Mouse (Mus musculus): ENCODE data around the gene Arl16. TPM values are rescaled to one million over a fixed set of nuclear protein-coding genes. Genes with fewer than 3 reads are reported as not detected.

Gene Arl16
- polyA plus RNA-seq, 1 experiment from 2014 or later: 66.9 TPM

DNA sequence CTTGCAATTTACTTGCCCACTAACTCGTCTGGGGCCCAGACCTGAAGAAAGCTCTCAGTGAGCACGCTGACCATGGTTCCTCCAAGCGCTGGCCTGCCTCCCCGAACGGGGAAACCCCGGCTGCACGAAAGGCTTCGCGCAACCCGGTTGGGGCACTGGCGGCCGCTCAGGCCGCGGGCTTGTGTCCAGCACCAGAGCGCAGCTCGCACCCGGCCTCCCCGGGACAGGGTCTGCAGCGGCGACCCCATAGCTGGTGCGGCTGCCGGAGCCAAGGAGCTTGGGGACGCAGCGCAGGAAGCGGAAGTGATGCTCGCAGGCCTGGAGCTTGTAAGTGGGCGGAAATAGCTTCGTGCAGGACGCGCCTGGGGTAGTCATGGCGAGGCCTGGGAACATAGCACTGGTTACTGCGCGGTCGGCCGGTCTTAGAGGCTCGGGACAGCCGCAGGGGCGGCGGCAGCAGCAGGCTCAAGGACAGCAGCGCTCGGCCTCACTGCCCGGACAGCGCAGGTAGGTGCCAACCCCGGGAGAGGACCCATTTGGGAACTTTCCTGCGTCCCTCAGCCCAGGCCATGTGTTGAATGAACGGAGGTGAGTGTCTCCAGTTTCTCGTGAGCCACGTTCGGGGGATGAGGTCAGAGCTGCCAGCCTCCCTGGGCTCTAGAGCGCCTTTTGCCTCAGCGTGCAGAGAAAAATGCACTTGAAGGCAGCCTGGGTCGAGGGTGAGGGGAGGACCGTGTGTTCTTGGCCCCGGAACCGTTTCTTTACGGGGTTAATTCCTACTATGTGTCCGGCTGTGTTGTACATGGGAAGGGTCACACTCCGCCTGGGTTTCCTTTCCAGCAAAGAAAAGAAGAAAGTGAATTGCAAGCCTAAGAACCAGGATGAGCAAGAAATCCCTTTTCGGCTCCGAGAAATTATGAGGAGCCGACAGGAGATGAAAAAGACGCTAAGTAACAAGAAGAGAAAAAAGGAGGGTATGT, 9.3 kb downstream of the Arl16 start, which contains the start of the genes Oxld1 and Ccdc137:
Gene Oxld1 (minus strand): TSS at position 297 of the 980 bp plus-strand sequence.
Gene Ccdc137 (plus strand): TSS at position 344 of the 980 bp plus-strand sequence.
- Histone ChIP-seq H3K36me3 (replicated peaks) (peaks cover 50% of the 10 kb centered on the region), H3K4me1 (peaks cover 28% of the 10 kb centered on the region), H3K27me3 (replicated peaks; ENCODE audit: low read depth, poor library complexity, severe bottlenecking) (no peaks in the 10 kb centered on the region), H3K9me3 (no peaks in the 10 kb centered on the region), H3K4me3 (peak within 1 kb of the TSS; percentile 94), H3K27ac (replicated peaks) (peak within 1 kb of the TSS; percentile 93)
- DNase-seq (ENCODE audit: low spot score): peak; percentile 90
- WGBS: 4% methylated on average over 62 of the region's 62 CpGs

DNA sequence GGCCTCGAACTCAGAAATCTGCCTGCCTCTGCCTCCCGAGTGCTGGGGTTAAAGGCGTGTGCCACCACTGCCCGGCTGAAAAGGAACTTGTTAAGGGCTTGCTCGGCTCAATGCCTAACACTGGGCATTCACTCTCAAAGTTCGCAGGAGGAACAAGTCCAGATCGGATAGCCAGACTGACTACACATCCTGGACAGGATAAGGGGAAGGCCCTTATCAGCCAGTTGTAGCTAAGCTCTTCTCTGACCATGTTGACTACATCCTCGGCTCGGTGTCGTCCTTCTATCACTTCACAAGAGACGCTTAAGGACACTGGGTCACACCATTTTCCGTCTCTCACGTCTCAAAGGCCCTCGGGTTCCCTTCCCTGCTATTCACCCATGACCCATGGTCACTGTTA, 10.0 kb downstream of the Arl16 start:
- DNase-seq (ENCODE audit: low spot score): no peak
- Histone ChIP-seq H3K4me1 (peaks cover 28% of the 10 kb centered on the region), H3K9me3 (no peaks in the 10 kb centered on the region), H3K27me3 (replicated peaks; ENCODE audit: low read depth, poor library complexity, severe bottlenecking) (no peaks in the 10 kb centered on the region), H3K36me3 (replicated peaks) (peaks cover 43% of the 10 kb centered on the region), H3K27ac (replicated peaks) (peak overlapping the region; percentile 93), H3K4me3 (peak overlapping the region; percentile 94)
- 40% methylated on average over 14 of the region's 14 CpGs for WGBS

DNA sequence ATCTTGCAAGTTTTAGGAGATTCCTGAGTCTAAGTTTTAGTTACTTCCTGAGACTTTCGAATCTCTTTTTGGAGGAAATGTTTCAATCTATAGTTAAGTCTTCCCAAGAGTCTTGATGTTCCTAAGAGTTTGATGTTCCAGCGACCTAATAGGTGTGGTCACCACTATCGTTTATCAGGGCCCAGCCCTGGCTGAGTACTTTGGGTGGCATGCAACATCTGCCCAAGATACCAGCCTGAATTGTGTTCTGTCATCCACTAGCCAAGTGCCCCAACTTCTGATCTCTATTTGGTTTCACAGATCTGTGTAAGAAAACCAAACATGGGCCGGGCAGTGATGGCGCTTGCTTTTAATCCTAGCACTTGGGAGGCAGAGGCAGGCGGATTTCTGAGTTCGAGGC, 12.0 kb downstream of the Arl16 start:
- Histone ChIP-seq H3K9me3 (no peaks in the 10 kb centered on the region), H3K4me3 (no peak overlapping the region), H3K27ac (replicated peaks) (no peak overlapping the region), H3K27me3 (replicated peaks; ENCODE audit: low read depth, poor library complexity, severe bottlenecking) (no peaks in the 10 kb centered on the region), H3K4me1 (peaks cover 28% of the 10 kb centered on the region), H3K36me3 (replicated peaks) (peaks cover 24% of the 10 kb centered on the region)
- WGBS: 93% methylated on average over 7 of the region's 7 CpGs
- DNase-seq (ENCODE audit: low spot score): no peak

DNA sequence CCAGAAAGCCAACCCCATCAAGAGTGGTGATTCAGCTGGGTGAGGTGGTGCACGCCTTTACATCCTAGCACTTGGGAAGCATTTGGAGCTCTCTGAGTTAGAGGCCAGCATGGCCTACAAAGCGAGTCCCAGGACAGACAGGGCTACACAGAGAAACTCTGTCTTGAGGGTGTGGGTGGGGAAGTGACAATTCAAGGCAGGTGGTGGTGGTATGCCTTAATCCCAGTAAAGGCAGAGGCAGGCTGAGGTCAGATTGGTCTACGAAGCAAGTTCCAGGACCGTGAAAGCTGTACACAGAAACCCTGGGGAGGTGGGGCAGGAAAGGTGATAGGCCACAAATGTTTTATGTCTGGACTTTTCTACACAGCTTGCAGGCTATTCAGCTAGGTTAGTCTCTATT, 12.4 kb downstream of the Arl16 start:
- WGBS: 87% methylated on average over 4 of the region's 4 CpGs

DNA sequence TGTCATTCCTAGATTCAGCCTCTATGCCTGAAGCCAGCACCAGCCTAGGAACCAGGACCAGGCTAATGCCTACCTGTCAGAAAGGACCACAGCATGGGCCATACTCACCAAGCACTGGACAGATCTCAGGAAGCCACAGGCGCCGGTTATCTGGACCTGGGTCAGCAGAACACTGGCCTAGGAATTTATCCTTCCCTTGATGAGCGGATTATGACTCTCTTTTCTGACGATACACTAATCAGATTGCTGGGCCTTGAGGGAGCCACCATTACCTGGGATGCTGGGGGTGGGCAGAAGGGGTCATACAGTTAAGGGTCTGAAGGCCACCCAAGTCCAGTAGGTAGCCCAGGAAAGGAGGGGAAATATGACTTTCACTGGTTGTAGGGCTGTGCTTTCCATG, 14.1 kb downstream of the Arl16 start, which contains the start of gene Pde6g:
Gene Pde6g (minus strand): TSS at position 195 of the 400 bp plus-strand sequence.
- no peak for DNase-seq (ENCODE audit: low spot score)
- H3K27ac ChIP-seq (replicated peaks): no peak within 1 kb of the TSS
- H3K4me3 ChIP-seq: no peak within 1 kb of the TSS
- peaks cover 20% of the 10 kb centered on the region for H3K4me1 ChIP-seq
- no peaks in the 10 kb centered on the region for H3K9me3 ChIP-seq
- 83% methylated on average over 4 of the region's 4 CpGs for WGBS
- H3K27me3 ChIP-seq (replicated peaks; ENCODE audit: low read depth, poor library complexity, severe bottlenecking): no peaks in the 10 kb centered on the region
- peaks cover 9% of the 10 kb centered on the region; the same call in 1 of the 2 replicates for H3K36me3 ChIP-seq (replicated peaks)

More for the DNA sequence above, 12.4 kb downstream of the Arl16 start:
- Histone ChIP-seq H3K36me3 (replicated peaks) (peaks cover 20% of the 10 kb centered on the region), H3K27me3 (replicated peaks; ENCODE audit: low read depth, poor library complexity, severe bottlenecking) (no peaks in the 10 kb centered on the region), H3K4me1 (peaks cover 28% of the 10 kb centered on the region), H3K27ac (replicated peaks) (no peak overlapping the region), H3K4me3 (no peak overlapping the region), H3K9me3 (no peaks in the 10 kb centered on the region)
- DNase-seq (ENCODE audit: low spot score): no peak

DNA sequence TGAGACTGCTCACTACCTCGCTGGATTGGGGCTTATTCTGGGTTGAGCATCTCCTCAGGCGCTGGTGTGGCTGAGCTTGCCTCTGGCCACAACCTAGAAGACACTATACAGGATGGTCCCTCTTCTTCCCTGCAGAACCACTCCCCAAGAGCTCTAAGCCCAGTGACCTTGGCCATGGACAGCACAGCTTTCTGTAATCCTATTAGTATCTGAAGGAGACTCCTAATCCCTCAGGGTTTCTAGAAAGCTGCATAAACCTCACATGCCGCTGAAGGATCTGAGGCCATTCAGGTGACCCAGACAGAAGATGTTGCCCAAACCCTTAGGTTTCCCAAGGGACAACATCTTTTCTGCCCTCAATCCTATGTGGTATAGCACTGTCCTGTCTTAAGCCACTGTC, 15.2 kb downstream of the Arl16 start:
- WGBS: 68% methylated on average over 3 of the region's 3 CpGs
- Histone ChIP-seq H3K36me3 (replicated peaks) (peaks cover 9% of the 10 kb centered on the region; the same call in 1 of the 2 replicates), H3K9me3 (no peaks in the 10 kb centered on the region)

DNA sequence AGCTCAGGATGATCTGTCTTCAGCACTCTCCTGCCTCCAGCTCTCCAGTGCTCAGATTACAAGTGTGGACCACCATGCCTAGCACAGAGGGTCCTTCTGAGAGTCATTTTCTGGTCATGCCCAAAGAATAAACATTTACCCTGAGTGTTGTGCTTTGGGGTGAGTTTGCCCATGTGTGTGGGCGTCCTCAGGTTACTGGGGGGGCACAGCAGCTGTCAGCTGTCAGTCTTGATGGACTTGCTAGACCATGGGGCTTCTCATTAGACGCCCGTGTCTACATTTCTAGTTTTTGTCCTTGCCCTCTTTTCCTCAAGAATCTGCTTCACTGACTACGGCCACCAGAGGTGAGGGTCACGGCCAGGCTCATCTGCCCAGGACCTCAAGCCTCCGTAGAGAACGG, 20.2 kb downstream of the Arl16 start:
- 78% methylated on average over 7 of the region's 7 CpGs for WGBS

More for the DNA sequence above, 15.2 kb downstream of the Arl16 start:
- no peak for DNase-seq (ENCODE audit: low spot score)
- H3K4me3 ChIP-seq: no peak overlapping the region
- peaks cover 18% of the 10 kb centered on the region for H3K4me1 ChIP-seq
- H3K27me3 ChIP-seq (replicated peaks; ENCODE audit: low read depth, poor library complexity, severe bottlenecking): no peaks in the 10 kb centered on the region
- H3K27ac ChIP-seq (replicated peaks): no peak overlapping the region

DNA sequence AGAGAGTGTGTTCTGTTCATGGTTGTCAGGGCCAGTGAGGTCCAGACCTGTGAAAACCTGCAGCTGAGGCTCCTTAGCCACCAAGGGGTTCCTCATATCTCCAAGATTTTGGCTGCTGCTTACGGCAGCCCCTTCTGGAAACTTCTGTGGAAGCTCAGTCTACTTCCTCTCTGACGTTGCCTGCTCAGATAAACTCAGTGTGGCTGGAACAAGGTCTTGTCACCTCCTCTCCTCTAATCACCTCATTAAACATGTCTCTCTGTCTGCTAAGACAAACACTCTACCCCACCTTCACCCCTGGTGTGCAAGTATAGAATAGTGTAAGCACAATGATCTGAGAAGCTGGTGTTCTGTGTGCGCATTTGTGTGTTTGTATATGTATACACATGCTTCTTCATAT, 21.9 kb downstream of the Arl16 start:
- H3K9me3 ChIP-seq: no peaks in the 10 kb centered on the region
- DNase-seq (ENCODE audit: low spot score): no peak
- H3K27me3 ChIP-seq (replicated peaks; ENCODE audit: low read depth, poor library complexity, severe bottlenecking): no peaks in the 10 kb centered on the region; the same call in 1 of the 2 replicates
- H3K4me3 ChIP-seq: no peak overlapping the region
- WGBS: 85% methylated on average over 3 of the region's 3 CpGs
- peaks cover 17% of the 10 kb centered on the region for H3K4me1 ChIP-seq
- H3K27ac ChIP-seq (replicated peaks): no peak overlapping the region
- H3K36me3 ChIP-seq (replicated peaks): no peaks in the 10 kb centered on the region

More for the DNA sequence above, 20.2 kb downstream of the Arl16 start:
- Histone ChIP-seq H3K27me3 (replicated peaks; ENCODE audit: low read depth, poor library complexity, severe bottlenecking) (no peaks in the 10 kb centered on the region; the same call in 1 of the 2 replicates), H3K4me1 (peaks cover 17% of the 10 kb centered on the region), H3K4me3 (no peak overlapping the region), H3K27ac (replicated peaks) (no peak overlapping the region), H3K36me3 (replicated peaks) (no peaks in the 10 kb centered on the region), H3K9me3 (no peaks in the 10 kb centered on the region)
- no peak for DNase-seq (ENCODE audit: low spot score)

DNA sequence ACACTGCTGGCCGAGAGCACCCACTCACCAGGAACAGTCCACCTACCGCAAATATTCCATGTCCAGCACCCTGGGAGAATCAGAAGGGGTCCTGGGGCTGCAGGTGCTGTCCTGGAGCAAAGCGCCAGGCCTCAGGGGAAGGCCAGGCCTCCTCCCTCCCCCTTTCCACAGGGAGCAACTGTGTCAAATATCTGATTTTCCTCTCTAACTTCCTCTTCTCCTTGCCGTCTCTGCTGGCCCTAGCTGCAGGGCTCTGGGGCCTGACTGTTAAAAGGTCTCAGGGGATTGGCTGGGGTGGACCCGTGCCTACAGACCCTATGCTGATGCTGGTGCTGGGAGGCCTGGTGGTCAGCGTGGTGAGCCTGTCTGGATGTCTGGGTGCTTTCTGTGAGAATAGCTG, 23.3 kb downstream of the Arl16 start:
- WGBS: 64% methylated on average over 6 of the region's 6 CpGs
- no peaks in the 10 kb centered on the region for H3K9me3 ChIP-seq
- H3K4me3 ChIP-seq: no peak overlapping the region; the same call in 1 of the 2 replicates

DNA sequence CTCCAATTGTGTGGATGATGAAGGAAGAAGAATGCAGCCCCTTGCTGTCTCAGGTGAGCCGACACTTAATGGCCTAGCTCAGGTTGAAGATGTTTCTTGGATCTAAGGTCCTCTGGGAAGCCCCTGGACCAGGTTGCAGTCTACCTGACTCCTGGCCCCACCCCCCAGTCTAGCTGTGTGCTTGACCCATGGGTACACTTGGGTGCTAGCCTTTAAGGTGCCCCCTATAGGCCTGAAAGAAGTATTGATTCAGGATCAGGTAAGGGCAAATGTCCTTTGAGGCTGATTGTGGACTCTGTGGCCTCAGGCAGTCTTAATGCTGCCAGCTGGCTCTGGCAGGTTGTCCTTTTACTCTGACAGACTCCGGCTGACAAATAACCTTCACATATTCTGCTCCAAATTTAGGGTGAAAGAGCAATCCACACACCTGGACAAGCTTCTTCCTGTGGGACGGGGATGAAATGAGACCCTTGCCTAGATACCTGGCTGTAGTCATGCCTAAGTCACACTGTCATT, 24.6 kb downstream of the Arl16 start:
- H3K27ac ChIP-seq (replicated peaks): no peak overlapping the region
- H3K36me3 ChIP-seq (replicated peaks): no peaks in the 10 kb centered on the region
- 87% methylated on average over 3 of the region's 3 CpGs for WGBS
- peaks cover 7% of the 10 kb centered on the region for H3K4me1 ChIP-seq
- no peaks in the 10 kb centered on the region for H3K9me3 ChIP-seq
- no peak for DNase-seq (ENCODE audit: low spot score)
- no peaks in the 10 kb centered on the region; the same call in 1 of the 2 replicates for H3K27me3 ChIP-seq (replicated peaks; ENCODE audit: low read depth, poor library complexity, severe bottlenecking)
- H3K4me3 ChIP-seq: no peak overlapping the region

More for the DNA sequence above, 23.3 kb downstream of the Arl16 start:
- no peaks in the 10 kb centered on the region; the same call in 1 of the 2 replicates for H3K27me3 ChIP-seq (replicated peaks; ENCODE audit: low read depth, poor library complexity, severe bottlenecking)
- no peaks in the 10 kb centered on the region for H3K36me3 ChIP-seq (replicated peaks)
- no peak for DNase-seq (ENCODE audit: low spot score)
- H3K27ac ChIP-seq (replicated peaks): no peak overlapping the region
- H3K4me1 ChIP-seq: peaks cover 17% of the 10 kb centered on the region

DNA sequence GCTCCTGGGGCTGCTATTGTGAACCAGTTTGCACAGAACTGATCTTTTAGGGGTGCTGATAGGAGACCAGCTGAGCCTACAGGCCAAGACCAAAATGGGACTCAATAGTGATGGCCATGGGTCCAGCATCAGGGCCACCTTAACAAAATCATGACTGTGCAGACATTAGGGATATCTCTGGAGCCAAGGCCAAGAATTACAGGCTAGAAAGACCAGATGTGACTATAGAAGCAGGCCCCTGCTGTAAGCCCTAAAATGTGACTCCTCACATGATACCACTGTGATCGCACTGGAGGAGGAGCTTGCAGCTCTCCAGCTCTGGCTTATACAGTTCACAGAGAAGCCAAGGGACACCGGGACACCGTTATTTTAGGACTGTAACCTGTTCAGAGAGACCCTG, 25.1 kb downstream of the Arl16 start, which contains the start of gene Tspan10:
Gene Tspan10 (plus strand): TSS at position 301 of the 400 bp plus-strand sequence.
- peaks cover 4% of the 10 kb centered on the region; the same call in 1 of the 2 replicates for H3K4me1 ChIP-seq
- no peak within 1 kb of the TSS for H3K27ac ChIP-seq (replicated peaks)
- H3K36me3 ChIP-seq (replicated peaks): no peaks in the 10 kb centered on the region
- WGBS: 85% methylated on average over 3 of the region's 3 CpGs
- no peak for DNase-seq (ENCODE audit: low spot score)
- H3K9me3 ChIP-seq: no peaks in the 10 kb centered on the region
- H3K4me3 ChIP-seq: no peak within 1 kb of the TSS
- H3K27me3 ChIP-seq (replicated peaks; ENCODE audit: low read depth, poor library complexity, severe bottlenecking): no peaks in the 10 kb centered on the region; the same call in 1 of the 2 replicates

DNA sequence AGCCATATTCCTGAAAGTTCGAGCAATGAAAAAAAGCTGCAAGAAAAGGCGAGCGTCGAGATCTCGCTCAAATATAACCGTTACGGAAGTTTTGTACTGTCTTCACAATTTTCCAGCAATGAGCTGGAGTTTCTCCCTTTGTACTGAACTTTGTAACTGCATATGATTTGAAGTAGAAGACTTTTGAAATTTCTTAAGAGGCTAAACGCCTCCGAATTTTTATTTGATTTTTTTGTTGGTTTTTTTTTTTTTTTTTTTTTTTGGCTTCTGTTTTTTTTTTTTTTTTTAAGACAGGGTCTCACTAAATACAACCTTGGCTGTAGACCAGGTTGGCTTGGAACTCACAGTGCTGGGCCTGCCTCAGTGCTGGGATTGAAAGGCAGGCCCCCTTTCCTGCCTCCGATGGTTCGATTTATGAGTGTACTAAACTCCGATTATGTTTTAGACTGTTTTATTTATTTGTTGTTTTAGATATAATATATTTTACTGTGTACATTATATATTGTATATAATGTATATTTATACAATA, 29.5 kb downstream of the Arl16 start:
- no peaks in the 10 kb centered on the region for H3K27me3 ChIP-seq (replicated peaks; ENCODE audit: low read depth, poor library complexity, severe bottlenecking)
- H3K4me1 ChIP-seq: peaks cover 14% of the 10 kb centered on the region
- H3K4me3 ChIP-seq: peak overlapping the region; percentile 91
- peaks cover 23% of the 10 kb centered on the region for H3K36me3 ChIP-seq (replicated peaks)
- H3K9me3 ChIP-seq: no peaks in the 10 kb centered on the region
- no peak for DNase-seq (ENCODE audit: low spot score)
- 32% methylated on average over 12 of the region's 12 CpGs for WGBS
- peak overlapping the region; percentile 95 for H3K27ac ChIP-seq (replicated peaks)

Measured in embryonic facial prominence, embryonic 10.5 days (tissue).